Mouse (Mus musculus) kidney, adult 2 months (tissue): ENCODE data around the gene Cnga4.

ENCODE experiments used
- CTCF ChIP-seq: fragments of 200-500 bp; conservative IDR thresholded peaks from 2 replicates; pipeline ENCODE4 v1.5.1; 2011; ENCODE audit warnings: low read depth, mild to moderate bottlenecking, control low read depth, low read length, moderate library complexity, mixed read lengths; ENCODE audit not compliant: insufficient read depth, insufficient read length
- POLR2A ChIP-seq: fragments of 200-500 bp; IDR thresholded peaks from one replicate; pipeline ENCODE4 v1.6.1; 2011; ENCODE audit warnings: low read depth, low read length, control low read depth

DNA sequence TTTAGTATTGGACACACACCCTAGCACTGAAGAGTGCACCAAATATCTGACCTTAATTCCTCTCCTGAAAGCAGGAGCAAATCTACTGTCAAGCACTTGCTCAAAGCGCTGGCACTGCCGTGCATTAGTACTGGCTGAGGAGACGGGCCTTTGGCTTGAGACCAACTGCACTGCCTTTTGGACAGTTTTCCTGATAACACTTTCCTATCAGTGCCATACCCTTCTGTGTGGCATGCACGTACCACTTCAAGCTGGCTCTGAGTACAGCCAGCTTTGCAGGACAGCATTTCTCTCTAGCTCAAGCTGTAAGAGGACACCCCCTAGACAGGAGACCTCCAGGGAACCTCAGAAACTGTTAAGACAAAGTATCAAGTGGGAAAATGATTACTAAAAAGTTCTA, 30.9 kb upstream of the Cnga4 start:
- TF ChIP-seq POLR2A (no peak), CTCF (no peak)
